Mouse (Mus musculus): ENCODE measurements around the gene Olfr1408.

- TF ChIP-seq CTCF (IDR thresholded peaks at IDR 0.05; ENCODE audit: insufficient read depth, low read depth, low read length), result no peak
- TF ChIP-seq POLR2A (IDR thresholded peaks at IDR 0.05; ENCODE audit: insufficient read depth, low read depth, low read length), result no peak
These were observed 37.1 kb upstream of the Olfr1408 start for GRCm38 (mm10) chr1:173174154-173174842.

All from olfactory bulb, adult 2 months (tissue).